Mouse (Mus musculus): Measurements from ENCODE around the gene Nostrin.

The Nostrin gene

GRCm38 (mm10) chr2:69135661-69136576, at the start of gene Nostrin:
Gene Nostrin (plus strand): TSS chr2:69135800.
- no peak for DNase-seq

DNA sequence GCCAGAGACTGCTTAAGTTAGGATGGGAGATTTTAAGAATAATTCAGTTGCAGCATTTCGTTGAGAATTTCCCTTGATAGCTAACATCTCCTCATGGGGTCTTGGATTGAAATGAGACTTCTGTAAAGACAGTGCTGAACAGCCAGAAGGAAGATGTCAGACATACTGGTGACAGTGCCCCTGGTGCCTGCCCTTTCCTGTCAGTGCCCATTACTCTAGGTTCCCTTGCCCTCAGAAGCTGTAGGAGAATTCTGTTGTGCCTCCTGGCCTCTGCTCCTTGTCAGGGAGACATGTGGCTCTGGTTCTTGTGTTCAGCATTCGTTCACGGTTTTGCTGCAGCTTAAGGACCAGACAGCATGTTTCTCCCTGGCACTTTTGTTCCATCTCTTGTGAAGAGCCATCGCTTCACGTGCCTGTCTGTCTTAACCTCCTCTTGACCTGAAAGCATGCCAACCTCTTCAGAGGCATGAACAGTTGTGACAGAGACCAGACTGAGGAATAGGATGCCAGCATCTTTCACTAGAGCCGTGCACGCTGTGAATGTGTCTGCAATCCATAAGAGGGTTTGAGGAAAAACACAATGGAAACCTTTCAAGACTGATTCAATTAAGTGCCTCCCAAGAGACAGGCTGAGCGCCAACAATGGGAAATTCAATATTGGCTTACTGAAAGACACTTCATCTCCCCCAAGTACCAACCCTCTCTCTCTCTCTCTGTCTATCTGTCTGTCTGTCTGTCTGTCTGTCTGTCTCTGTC, 48.9 kb upstream of the Nostrin start:
- peak; percentile 60 for DNase-seq

DNA sequence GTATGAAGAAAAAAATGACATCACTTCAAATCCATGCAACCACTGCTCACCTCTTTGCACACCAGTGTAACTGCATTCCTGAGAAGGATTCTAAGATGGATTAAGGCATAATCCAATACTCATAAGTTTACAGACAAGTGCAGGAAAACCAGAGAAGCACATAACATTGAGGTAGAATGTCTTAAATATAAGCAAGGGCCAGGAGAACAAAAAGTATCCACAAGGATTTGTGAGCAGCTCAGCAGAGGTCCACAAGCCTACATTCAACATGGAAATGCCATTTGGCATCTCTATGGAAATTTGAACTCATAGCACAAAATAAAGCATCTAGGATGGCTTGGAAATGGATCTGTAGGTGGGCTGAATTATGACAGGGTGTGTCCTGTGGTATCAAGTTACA, 39.8 kb upstream of the Nostrin start:
- no peak for DNase-seq

GRCm38 (mm10) chr2:69096821-69097220, 38.8 kb upstream of the Nostrin start:
- DNase-seq = no peak

- DNase-seq = no peak
Observed at GRCm38 (mm10) chr2:69097526-69097925, 38.1 kb upstream of the Nostrin start.

GRCm38 (mm10) chr2:69098701-69099100, 36.9 kb upstream of the Nostrin start:
- no peak for DNase-seq

GRCm38 (mm10) chr2:69099147-69099546, 36.5 kb upstream of the Nostrin start:
- no peak for DNase-seq

DNA sequence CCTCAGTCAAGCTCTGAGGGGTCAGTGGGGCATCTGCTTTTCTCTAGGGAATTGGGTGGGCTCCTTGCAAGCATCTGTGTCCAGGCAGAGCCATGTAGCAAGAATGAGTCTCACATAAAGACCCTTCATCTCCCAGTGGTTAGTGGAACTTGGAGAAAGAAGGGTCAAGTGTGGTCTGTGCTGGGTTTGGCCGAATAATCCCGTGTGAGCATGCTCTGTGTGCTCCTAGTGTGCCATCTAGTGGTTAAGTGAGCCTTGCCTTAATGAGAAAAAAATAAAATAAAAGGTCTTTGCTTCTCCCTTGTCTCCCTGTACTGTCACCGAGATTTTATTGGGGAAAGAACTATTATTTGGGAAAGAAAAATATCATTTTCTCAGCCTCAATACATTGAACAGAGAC, 34.9 kb upstream of the Nostrin start:
- DNase-seq = peak; percentile 80

DNA sequence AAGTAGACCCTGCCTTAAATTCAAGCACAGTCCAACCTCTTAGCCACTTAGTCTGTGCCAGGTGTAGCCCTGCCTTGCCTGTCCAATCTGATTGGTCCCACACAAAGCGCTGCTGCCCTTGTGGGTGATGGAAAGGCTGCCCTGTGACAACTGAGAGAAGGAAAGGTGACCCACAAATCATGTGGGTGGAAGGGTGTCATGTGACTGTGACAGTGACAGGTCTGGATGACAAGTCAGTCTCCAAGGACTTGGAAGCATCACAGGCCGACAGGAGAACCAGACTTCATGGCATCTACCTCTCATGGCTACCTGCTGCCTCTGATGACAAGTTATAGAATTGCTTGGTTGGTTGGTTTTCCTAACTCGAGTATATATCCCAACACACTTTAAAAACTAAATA, 32.1 kb upstream of the Nostrin start:
- no peak for DNase-seq

DNA sequence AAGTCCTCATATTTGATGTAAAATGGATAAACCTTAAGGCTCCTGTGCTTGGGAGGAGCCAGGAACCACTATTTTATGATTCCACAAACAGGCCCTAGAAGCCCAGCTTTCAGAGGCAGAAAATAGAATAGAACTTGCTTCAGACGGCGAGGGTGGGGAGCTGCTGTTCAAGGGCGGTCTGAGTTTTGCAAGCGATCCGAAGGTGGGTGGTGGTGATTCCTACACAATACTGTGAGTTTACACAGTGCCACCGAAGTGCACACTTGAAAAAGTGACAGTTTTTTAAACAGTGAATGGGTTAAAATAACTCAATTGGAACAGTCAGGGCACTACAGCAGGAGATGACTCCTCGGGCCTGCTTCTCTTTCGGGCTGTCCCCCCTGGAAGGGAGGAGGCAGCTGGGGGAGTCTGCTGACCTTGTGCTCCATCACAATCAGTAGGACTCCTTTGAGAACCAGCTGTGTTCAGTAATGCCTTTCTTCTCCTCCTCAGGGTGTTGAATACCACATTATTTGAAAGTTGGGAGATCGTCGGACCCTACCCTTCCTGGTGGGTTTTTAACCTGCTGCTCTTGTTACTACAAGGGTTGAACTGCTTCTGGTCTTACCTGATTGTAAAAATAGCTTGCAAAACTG, 31.0 kb upstream of the Nostrin start:
- DNase-seq = no peak

GRCm38 (mm10) chr2:69109246-69109645, 26.4 kb upstream of the Nostrin start:
- no peak for DNase-seq

- DNase-seq = no peak
Observed at GRCm38 (mm10) chr2:69109710-69110109, 25.9 kb upstream of the Nostrin start.

DNA sequence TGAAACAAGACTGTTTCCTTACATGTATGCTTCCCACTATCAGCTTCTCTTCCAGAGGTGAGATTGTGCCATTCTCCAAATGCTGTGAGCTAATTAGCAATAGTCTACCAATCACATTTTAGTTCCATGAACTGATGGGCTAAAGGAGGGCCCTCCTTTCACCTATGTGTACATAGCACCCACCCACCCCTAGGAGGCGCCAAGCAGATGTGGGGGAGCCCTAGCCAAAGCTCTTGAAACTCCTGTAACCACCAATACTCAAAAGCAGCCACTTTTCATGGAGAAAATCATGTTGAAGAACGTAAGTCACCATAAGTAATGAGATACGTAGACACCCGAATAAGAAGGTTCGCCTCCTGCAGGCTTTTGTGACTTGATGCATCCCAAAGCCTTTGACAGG, 23.0 kb upstream of the Nostrin start:
- no peak for DNase-seq

GRCm38 (mm10) chr2:69113829-69114547, 21.6 kb upstream of the Nostrin start:
- no peak for DNase-seq

- DNase-seq = no peak
Observed at GRCm38 (mm10) chr2:69115921-69116320, 19.7 kb upstream of the Nostrin start.

DNA sequence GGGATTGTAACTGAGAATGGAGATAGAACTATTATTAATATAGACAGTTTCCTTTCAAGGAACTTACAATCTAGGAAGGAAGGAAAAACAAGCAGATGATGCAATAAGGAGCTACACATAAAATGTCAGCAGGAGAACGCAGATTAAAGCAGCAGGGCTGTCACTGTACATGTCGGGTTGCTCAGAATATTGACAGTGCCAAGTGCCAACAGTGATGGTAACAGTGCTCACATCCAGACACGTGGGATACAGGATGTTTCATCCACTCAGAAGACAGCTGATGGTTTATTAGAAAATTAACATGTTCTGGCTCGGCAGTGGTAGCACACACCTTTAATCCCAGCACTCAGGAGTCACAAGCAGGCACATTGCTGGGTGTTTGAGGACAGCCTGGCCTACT, 18.8 kb upstream of the Nostrin start:
- no peak for DNase-seq

DNA sequence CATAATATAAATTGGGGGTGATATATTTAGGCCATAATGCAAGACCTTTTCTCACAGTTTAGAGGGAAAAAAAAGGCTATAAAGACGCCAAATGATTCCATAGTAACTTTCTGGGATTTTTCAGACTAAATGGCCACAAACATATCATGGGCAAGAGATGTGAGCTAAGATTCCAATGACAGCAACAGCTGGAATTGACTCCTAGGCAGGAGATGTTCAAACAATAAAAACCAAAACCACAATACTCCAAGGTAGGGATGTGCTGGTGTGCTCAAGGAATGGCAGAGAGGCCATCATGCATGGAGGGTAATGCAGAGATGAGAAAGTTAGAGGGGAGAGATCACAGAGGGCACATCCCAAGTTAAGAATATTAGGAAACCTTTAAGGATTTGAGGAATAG, 16.6 kb upstream of the Nostrin start:
- no peak for DNase-seq

- DNase-seq = no peak
Observed at GRCm38 (mm10) chr2:69119718-69120117, 15.9 kb upstream of the Nostrin start.

DNA sequence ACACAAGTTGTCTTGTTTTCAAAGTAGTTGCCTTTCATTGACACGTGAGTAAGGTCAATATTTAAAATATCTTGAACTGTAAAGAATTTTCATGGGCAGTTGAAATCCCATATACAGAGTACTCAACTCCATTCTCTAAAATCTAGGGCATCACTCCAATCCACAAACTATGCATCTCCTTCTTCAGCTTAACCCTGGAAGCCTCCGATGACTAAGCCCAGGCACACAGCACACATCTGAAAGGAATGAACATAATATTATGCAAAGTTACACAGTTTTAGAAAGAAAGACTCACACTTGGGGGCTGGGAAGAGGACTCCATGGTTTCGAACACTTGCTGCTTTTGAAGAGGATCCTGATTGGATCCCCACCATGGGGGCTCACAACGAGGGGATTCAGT, 13.9 kb upstream of the Nostrin start:
- no peak for DNase-seq

DNA sequence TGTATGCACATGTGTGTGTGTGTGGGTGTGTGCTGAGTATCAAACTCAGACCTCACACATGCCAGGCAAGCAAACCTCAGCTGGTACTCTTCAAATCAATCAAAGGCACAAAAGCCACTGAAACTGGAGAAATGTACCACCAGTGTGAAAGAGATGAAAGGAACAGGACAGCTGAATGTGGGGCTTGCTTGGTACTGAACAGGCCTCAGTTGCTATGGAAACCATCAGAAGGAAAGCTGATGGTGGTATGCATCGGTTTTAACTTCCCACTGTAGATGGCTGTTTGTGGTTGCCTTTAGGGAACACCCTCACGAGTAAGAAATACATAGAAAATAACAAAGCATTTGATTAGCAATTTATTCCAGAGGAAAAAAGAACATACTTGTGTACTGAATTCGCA, 10.2 kb upstream of the Nostrin start:
- DNase-seq = no peak

DNA sequence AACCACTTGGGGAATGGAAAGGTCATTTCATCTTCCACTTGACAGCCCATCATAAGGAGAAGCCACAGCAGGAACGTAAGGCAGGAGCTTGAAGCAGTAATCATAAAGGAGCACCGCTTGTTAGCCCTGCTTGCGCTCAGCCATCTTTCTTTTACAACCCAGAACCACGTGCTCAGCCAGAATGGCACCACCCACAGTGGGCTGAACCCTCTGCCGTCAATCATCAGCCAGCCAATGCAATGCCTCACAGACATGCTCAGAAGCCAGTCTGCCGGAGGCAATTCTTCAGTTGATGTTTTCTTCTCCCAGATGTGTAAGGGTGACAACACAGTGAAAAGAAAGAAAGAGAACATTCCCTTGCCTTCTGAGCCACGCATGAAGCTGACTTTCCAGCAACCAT, 7.3 kb upstream of the Nostrin start:
- peak; percentile 39 for DNase-seq

- DNase-seq = peak; percentile 92
Observed at GRCm38 (mm10) chr2:69128921-69129395, 6.6 kb upstream of the Nostrin start.
